Mouse (Mus musculus): ENCODE data around the gene Vmn2r74. TPM values are rescaled to one million over a fixed set of nuclear protein-coding genes. Genes with fewer than 3 reads are reported as not detected.

Vmn2r74 gene
- not detected in 2 replicates for polyA plus RNA-seq (2014; fragmentation: Nextera tagmentation; extraction: Ambion mirVana)

DNA sequence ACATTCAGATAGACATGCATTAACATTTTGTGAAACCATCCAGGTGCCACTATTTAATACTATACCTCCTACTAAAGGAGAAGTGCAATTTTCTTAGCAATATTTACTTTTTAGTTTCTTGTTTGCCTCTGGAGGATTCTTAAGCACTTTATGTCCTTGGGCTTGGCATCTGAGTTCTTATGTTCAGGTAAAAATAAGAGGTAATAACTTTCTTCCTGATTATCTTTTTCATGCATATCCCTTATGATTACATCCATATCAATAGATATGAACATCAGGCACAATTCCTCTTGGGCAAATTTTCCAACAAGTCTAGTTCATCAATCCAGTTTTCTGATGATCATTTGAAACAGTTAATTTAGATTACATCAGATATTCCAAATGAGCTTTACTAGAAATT lies at the start of gene Vmn2r74:
Gene Vmn2r74 (minus strand): TSS at position 101 of the 400 bp plus-strand sequence.
- H3K9ac ChIP-seq (ENCODE audit: low read depth, low read length), result no peak within 1 kb of the TSS
- H3K27me3 ChIP-seq (ENCODE audit: control insufficient read depth, insufficient read depth, low read length), result no peaks in the 10 kb centered on the region

DNA sequence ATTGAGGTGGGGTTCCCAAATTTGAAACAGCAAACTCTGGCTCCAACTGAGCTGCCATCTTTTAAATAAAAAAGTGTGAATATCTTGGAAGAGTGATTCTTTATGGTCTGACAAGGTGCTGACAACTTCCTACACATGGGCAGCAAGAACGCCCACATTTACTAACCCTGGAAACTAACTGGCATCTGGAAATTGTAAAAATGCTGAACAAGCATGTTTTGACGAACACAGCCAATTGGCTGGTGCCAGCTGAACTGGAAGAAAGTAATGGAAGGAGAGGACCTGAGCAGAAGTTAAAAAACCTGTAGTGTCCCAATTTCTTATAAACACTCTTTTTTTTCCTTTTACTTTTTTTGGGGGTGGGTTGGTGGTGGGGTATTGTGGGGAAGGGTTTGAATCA lies 46.1 kb upstream of the Vmn2r74 start:
- no peaks in the 10 kb centered on the region for H3K36me3 ChIP-seq (ENCODE audit: control insufficient read depth, insufficient read depth, low read length)
- no peak overlapping the region for H3K9ac ChIP-seq (ENCODE audit: low read depth, low read length)
- peaks cover 8% of the 10 kb centered on the region; the same call in 1 of the 2 replicates for H3K9me3 ChIP-seq (replicated peaks; ENCODE audit: control insufficient read depth, low read length)
- H3K4me1 ChIP-seq (ENCODE audit: control insufficient read depth, insufficient read depth, low read length), result no peaks in the 10 kb centered on the region
- no peak overlapping the region for H3K4me2 ChIP-seq
- ATAC-seq (replicated peaks; ENCODE audit: insufficient number of reproducible peaks, low FRiP score, low TSS enrichment), result no peak
- WGBS (ENCODE audit: insufficient replicate concordance), result 88% methylated on average over 2 of the region's 2 CpGs
- H3K27me3 ChIP-seq (ENCODE audit: control insufficient read depth, insufficient read depth, low read length), result no peaks in the 10 kb centered on the region
- H3K4me3 ChIP-seq (ENCODE audit: low read depth, low read length), result no peak overlapping the region
- no peak overlapping the region for H3K27ac ChIP-seq (ENCODE audit: low read depth, low read length)

More for the DNA sequence above, at the start of gene Vmn2r74:
- no peak for ATAC-seq (replicated peaks; ENCODE audit: insufficient number of reproducible peaks, low FRiP score, low TSS enrichment)
- H3K36me3 ChIP-seq (ENCODE audit: control insufficient read depth, insufficient read depth, low read length), result no peaks in the 10 kb centered on the region
- H3K4me1 ChIP-seq (ENCODE audit: control insufficient read depth, insufficient read depth, low read length), result no peaks in the 10 kb centered on the region
- no peak within 1 kb of the TSS for H3K4me3 ChIP-seq (ENCODE audit: low read depth, low read length)
- no peaks in the 10 kb centered on the region for H3K9me3 ChIP-seq (replicated peaks; ENCODE audit: control insufficient read depth, low read length)
- no peak within 1 kb of the TSS for H3K4me2 ChIP-seq
- H3K27ac ChIP-seq (ENCODE audit: low read depth, low read length), result no peak within 1 kb of the TSS

Other genes with a start within 250 kb of the Vmn2r74 start
- not detected in 2 replicates for gene Vmn2r72, start 206.5 kb downstream of the Vmn2r74 start, polyA plus RNA-seq (2014; fragmentation: Nextera tagmentation; extraction: Ambion mirVana)
- not detected in 2 replicates for gene Vmn2r73, start 85.4 kb downstream of the Vmn2r74 start, polyA plus RNA-seq (2014; fragmentation: Nextera tagmentation; extraction: Ambion mirVana)
- gene Vmn2r75, start 210.1 kb upstream of the Vmn2r74 start, polyA plus RNA-seq (2014; fragmentation: Nextera tagmentation; extraction: Ambion mirVana), result not detected in 2 replicates

Data from heart, embryonic 11.5 days (tissue).